Comparison of ENCODE assay signal across 21 mouse cellular contexts in the genomic region with DNA sequence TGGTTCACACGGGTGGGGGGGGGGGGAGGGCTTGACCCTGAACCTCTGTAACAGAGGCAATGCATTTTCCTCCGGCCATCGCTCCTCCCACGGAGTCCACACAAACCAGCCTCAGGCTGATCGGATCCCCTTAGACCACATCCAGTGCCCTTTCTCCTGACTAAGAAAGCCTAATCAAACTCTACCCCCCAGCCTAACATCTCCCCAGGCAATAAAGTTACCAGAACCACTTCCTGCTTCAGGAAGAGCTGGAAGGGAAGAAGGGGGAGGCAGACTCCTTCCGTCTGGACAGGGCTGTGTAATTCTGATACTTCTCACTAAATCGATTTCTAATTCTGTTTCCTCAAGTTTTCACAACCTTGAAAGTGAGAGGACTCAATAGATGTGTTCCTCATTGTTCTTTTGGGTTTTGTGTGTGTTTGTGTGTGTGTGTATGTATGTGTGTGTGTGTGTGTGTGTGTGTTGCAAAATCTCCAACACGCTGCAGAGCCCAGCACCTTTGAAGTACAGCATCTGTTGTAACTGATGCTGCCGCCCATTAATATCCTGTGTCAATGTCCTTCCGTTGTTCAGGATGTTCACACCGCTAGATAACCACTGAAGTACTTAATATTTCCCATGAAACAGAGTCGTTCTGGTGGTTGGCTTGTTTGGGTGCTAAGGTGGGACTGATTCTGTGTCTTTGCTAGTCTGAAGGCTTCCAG. TPM values are rescaled to one million over a fixed set of nuclear protein-coding genes. Genes with fewer than 3 reads are reported as not detected.
DNase-seq lines count a peak whose midpoint lies in the region; ATAC-seq and TF ChIP-seq lines count a peak whose summit lies in the region.
"Had no signal": no experiment of that assay in that cellular context is flagged by ENCODE, and none has a peak within 500 bp of the region (broad histone marks: within the 10 kb centered on the region; RNA-seq: fewer than 3 reads in every experiment).

No protein-coding gene starts in this region.

- peaks cover 25% of the 10 kb centered on the region for H3K36me3 ChIP-seq in forebrain, embryonic 13.5 days (ENCODE audit: poor library complexity, severe bottlenecking)
- H3K36me3 ChIP-seq in forebrain, postnatal 0 days (ENCODE audit: insufficient read depth): peaks cover 6% of the 10 kb centered on the region
- H3K36me3 ChIP-seq in liver, embryonic 11.5 days (ENCODE audit: control insufficient read depth, insufficient read depth, low read length): 0 out of 2 replicates have a peak, but pooled peaks cover 7% of the 10 kb centered on the region
- peaks cover 23% of the 10 kb centered on the region for H3K36me3 ChIP-seq in liver, embryonic 15.5 days (replicated peaks)

- no peak overlapping the region for H3K4me3 ChIP-seq in forebrain, embryonic 13.5 days
- H3K4me3 ChIP-seq in forebrain, postnatal 0 days (ENCODE audit: low read depth, low read length): no peak overlapping the region
- H3K4me3 ChIP-seq in liver, embryonic 11.5 days (ENCODE audit: low read depth, low read length): no peak overlapping the region
- H3K4me3 ChIP-seq in liver, embryonic 15.5 days (replicated peaks): no peak overlapping the region
- H3K4me3 ChIP-seq: erythroblast, embryonic 14.5 days; forebrain, embryonic 15.5 days; gastrocnemius, adult 2 months; layer of hippocampus, adult 2 months; limb, embryonic 13.5 days had no signal

- WGBS in forebrain, embryonic 13.5 days: 81% methylated on average over 12 of the region's 12 CpGs
- WGBS in forebrain, postnatal 0 days: 75% methylated on average over 12 of the region's 12 CpGs
- 39% methylated on average over 12 of the region's 12 CpGs for WGBS in liver, embryonic 11.5 days
- 14% methylated on average over 12 of the region's 12 CpGs for WGBS in liver, embryonic 15.5 days (ENCODE audit: insufficient replicate concordance)

- no peak overlapping the region for H3K4me2 ChIP-seq in forebrain, embryonic 13.5 days
- no peak overlapping the region for H3K4me2 ChIP-seq in forebrain, postnatal 0 days (ENCODE audit: low read depth)
- H3K4me2 ChIP-seq in liver, embryonic 11.5 days: no peak overlapping the region
- H3K4me2 ChIP-seq in liver, embryonic 15.5 days: no peak overlapping the region
- H3K4me2 ChIP-seq: forebrain, embryonic 15.5 days; limb, embryonic 13.5 days had no signal

- no peaks in the 10 kb centered on the region for H3K4me1 ChIP-seq in forebrain, embryonic 13.5 days
- H3K4me1 ChIP-seq in forebrain, postnatal 0 days (ENCODE audit: insufficient read depth): no peaks in the 10 kb centered on the region
- H3K4me1 ChIP-seq in liver, embryonic 11.5 days (replicated peaks; ENCODE audit: control insufficient read depth, insufficient read depth, low read length): peaks cover 4% of the 10 kb centered on the region
- H3K4me1 ChIP-seq in liver, embryonic 15.5 days (replicated peaks): no peaks in the 10 kb centered on the region; the same call in 1 of the 2 replicates
- H3K4me1 ChIP-seq: forebrain, embryonic 15.5 days had no signal

- no peak for DNase-seq in forebrain, postnatal 0 days
- no peak for DNase-seq in liver, embryonic 11.5 days (ENCODE audit: low spot score)
- DNase-seq in liver: no peak
- no peak for DNase-seq in left cerebral cortex, adult 9 months (ENCODE audit: low spot score in 2 of 2)
- no peak for DNase-seq in natural killer cell, adult 2 months (ENCODE audit: low spot score in 2 of 2)
- no peak for DNase-seq in thymus, postnatal 4 days
- DNase-seq: adrenal gland, adult 2 months; cerebellum, postnatal 10 days; gastrocnemius, adult 2 months; heart, adult 18-20 months; kidney, adult 9 months; right cerebral cortex, postnatal 14 days; thymus, postnatal 25 days had no signal

- no peak for TF ChIP-seq CTCF in forebrain, postnatal 0 days (IDR thresholded peaks at IDR 0.05; ENCODE audit: low read depth)

- no peaks in the 10 kb centered on the region for H3K27me3 ChIP-seq in forebrain, embryonic 13.5 days
- H3K27me3 ChIP-seq in forebrain, postnatal 0 days (ENCODE audit: insufficient read depth, low read length): no peaks in the 10 kb centered on the region
- no peaks in the 10 kb centered on the region for H3K27me3 ChIP-seq in liver, embryonic 11.5 days (replicated peaks; ENCODE audit: control insufficient read depth, insufficient read depth, low read length)
- H3K27me3 ChIP-seq in liver, embryonic 15.5 days: no peaks in the 10 kb centered on the region
- H3K27me3 ChIP-seq: forebrain, embryonic 15.5 days; limb, embryonic 13.5 days had no signal

- H3K9ac ChIP-seq in forebrain, embryonic 13.5 days: no peak overlapping the region
- H3K9ac ChIP-seq in forebrain, postnatal 0 days: no peak overlapping the region
- no peak overlapping the region for H3K9ac ChIP-seq in liver, embryonic 11.5 days (ENCODE audit: low read depth, low read length)
- no peak overlapping the region for H3K9ac ChIP-seq in liver, embryonic 15.5 days
- H3K9ac ChIP-seq: forebrain, embryonic 15.5 days; limb, embryonic 13.5 days had no signal

- no peaks in the 10 kb centered on the region for H3K9me3 ChIP-seq in forebrain, embryonic 13.5 days (replicated peaks)
- H3K9me3 ChIP-seq in forebrain, postnatal 0 days (ENCODE audit: low read length): no peaks in the 10 kb centered on the region
- H3K9me3 ChIP-seq in liver, embryonic 11.5 days (ENCODE audit: control insufficient read depth, low read length): no peaks in the 10 kb centered on the region
- H3K9me3 ChIP-seq in liver, embryonic 15.5 days (replicated peaks): no peaks in the 10 kb centered on the region
- H3K9me3 ChIP-seq: forebrain, embryonic 15.5 days; limb, embryonic 13.5 days had no signal

- no peak overlapping the region for H3K27ac ChIP-seq in forebrain, embryonic 13.5 days
- H3K27ac ChIP-seq in forebrain, postnatal 0 days (ENCODE audit: low read depth, low read length): no peak overlapping the region
- H3K27ac ChIP-seq in liver, embryonic 11.5 days (ENCODE audit: low read depth, low read length): no peak overlapping the region
- no peak overlapping the region; the same call in 1 of the 2 replicates for H3K27ac ChIP-seq in liver, embryonic 15.5 days (replicated peaks)
- H3K27ac ChIP-seq: forebrain, embryonic 15.5 days; gastrocnemius, adult 2 months; layer of hippocampus, adult 2 months; limb, embryonic 13.5 days; stomach, postnatal 0 days had no signal

- peak; percentile 24; the same call in 1 of the 2 replicates for ATAC-seq in forebrain, embryonic 13.5 days
- no peak for ATAC-seq in forebrain, postnatal 0 days
- peak; percentile 43 for ATAC-seq in liver, embryonic 11.5 days (replicated peaks; ENCODE audit: low FRiP score)
- ATAC-seq in liver, embryonic 15.5 days (ENCODE audit: insufficient read depth): 0 out of 2 replicates have a peak, but pooled peaks have one; percentile 22
- ATAC-seq: forebrain, embryonic 15.5 days; lung, postnatal 0 days had no signal

RNA-seq across cellular contexts. Expression of gene E2f7, which starts 43.0 kb away (rescaled TPM):
- polyA plus RNA-seq in forebrain, embryonic 13.5 days (2015; fragmentation: Nextera tagmentation; extraction: Ambion mirVana): 21.5 and 23.7 TPM in 2 replicates
- total RNA-seq in forebrain, postnatal 0 days (2014; rRNA removed): 3.2 and 3.5 TPM in 2 replicates
- polyA plus RNA-seq in forebrain, postnatal 0 days (2015; fragmentation: Nextera tagmentation; extraction: Ambion mirVana): 2.3 and 3.4 TPM in 2 replicates
- polyA plus RNA-seq in liver, embryonic 11.5 days (2014; fragmentation: Nextera tagmentation; extraction: Ambion mirVana): 18.1 and 18.8 TPM in 2 replicates
- 8.3 and 9.4 TPM in 2 replicates for polyA plus RNA-seq in liver, embryonic 15.5 days (2015; fragmentation: Nextera tagmentation; extraction: Ambion mirVana)
